Mouse (Mus musculus) cerebellum, adult 2 months (tissue): ENCODE measurements around the gene Pcnx. TPM values are rescaled to one million over a fixed set of nuclear protein-coding genes. Genes with fewer than 3 reads are reported as not detected.

Experiments
- polyA plus RNA-seq: library from polyadenylated mRNA; depleted of rRNA; stranded (reverse); fragments of >200 nt; gene quantifications from 2 replicates; pipeline ENCODE4 v1.2.3, GENCODE M21; 2012; rRNA removed

Gene Pcnx
- polyA plus RNA-seq, 1 experiment = 45.3 TPM

Other genes starting within 250 kb of the Pcnx start
- gene Ttc9, start 228.8 kb upstream of the Pcnx start, polyA plus RNA-seq = 43.5 and 43.8 TPM in 2 replicates
- gene Map3k9, start 78.8 kb upstream of the Pcnx start, polyA plus RNA-seq = 14.4 and 15.5 TPM in 2 replicates